Mouse (Mus musculus): ENCODE measurements around the gene Tmem138.

DNA sequence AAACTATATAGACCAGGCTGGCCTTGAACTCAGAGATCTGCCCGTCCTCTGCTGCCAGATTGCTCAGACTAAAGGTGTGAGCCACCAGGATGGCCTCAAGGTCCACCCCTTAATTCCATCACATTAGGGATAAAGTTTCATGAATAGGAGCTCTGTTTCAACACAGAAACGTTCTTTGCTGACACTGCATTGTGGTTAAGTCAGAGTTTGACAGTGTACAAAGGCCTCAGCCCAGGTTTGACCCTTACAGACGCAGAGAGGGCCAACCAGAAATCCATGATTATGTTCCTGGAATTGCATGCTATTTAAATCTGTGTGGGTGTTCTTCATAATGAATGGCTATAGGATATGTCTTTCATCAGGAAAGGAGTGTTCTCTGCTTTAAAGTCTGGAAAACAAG lies 13.1 kb upstream of the Tmem138 start:
- TF ChIP-seq GATA1 (IDR thresholded peaks at IDR 0.05; ENCODE audit: low read length) (no peak), TAL1 (IDR thresholded peaks at IDR 0.05; ENCODE audit: low read length) (no peak)
